Mouse (Mus musculus) thymus, postnatal 4 days (tissue): Measurements from ENCODE around the gene Olfr354.

ENCODE experiments used
- DNase-seq: peaks from one replicate; pipeline ENCODE4 v3.0.0; 2021

Olfr354 gene

GRCm38 (mm10) chr2:36905380-36905779, at the start of gene Olfr354:
TSS of gene Olfr354 (plus strand) at chr2:36905680.
- DNase-seq = no peak

DNA sequence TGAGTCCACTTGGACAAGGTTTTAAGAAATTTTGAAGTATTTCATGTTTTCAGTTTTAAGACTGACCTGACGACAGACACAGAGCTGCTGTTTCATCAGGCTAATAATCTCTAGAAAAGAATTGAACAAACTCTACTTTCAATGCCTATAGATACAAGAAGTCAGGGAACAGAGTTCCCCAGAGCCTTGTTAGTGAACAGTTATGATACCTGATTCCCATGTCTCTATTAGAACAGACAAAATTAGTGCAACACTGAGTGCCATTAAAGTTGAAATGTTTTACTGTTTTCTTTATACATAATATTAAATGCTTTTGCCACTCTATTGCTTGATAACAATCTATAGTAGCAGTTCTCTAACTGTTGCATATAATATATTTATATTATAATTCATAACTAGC, 42.9 kb upstream of the Olfr354 start, which contains the start of gene Olfr351:
Gene Olfr351 (minus strand): TSS at position 101 of the 400 bp plus-strand sequence.
- DNase-seq = no peak

DNA sequence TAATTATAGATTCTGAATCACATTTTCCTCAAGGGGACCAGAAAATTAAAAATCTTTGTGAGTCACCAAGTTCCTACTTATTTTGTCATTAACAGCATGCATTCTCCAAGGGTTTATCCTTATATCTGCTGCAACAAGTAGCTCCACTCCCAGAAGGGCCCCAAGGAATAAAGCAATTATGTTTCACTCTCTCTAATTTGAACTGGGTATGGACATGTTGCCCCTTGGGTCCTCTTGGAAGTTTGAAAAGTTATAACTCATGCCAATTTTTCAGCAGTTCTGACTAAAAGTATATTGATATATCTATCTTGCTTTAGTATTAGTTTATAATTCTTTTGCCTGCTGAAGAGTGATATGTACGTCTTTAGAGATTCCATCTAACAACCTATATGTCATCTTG, 37.3 kb upstream of the Olfr354 start, which contains the start of gene Olfr352:
Gene Olfr352 (plus strand): TSS at position 301 of the 400 bp plus-strand sequence.
- DNase-seq = no peak

GRCm38 (mm10) chr2:36892836-36893235, 12.6 kb upstream of the Olfr354 start, which contains the start of gene Olfr353:
TSS of gene Olfr353 (minus strand) at chr2:36892936.
- no peak for DNase-seq

- no peak for DNase-seq
Measured at GRCm38 (mm10) chr2:36897114-36897513, 8.4 kb upstream of the Olfr354 start.

- no peak for DNase-seq
Measured at GRCm38 (mm10) chr2:36928797-36929196, 23.3 kb downstream of the Olfr354 start, which contains the start of gene Olfr355. TSS of gene Olfr355 (minus strand) at chr2:36928897.

GRCm38 (mm10) chr2:36936821-36937220, 31.3 kb downstream of the Olfr354 start, which contains the start of gene Olfr356:
TSS of gene Olfr356 (plus strand) at chr2:36937121.
- no peak for DNase-seq
